Mouse (Mus musculus) ES-Bruce4 (cell line): ENCODE data around the gene Ythdf2. TPM values are rescaled to one million over a fixed set of nuclear protein-coding genes. Genes with fewer than 3 reads are reported as not detected.

Experiments
- H3K27ac ChIP-seq: 2 replicates; pipeline ENCODE4 v1.5.1; 2012; ENCODE audit warnings: low read length, inconsistent platforms; ENCODE audit not compliant: insufficient read depth
- H3K27me3 ChIP-seq: 2 replicates; pipeline ENCODE4 v1.6.1; 2012; ENCODE audit warnings: mild to moderate bottlenecking, low read length, inconsistent platforms; ENCODE audit not compliant: control insufficient read depth, poor library complexity, insufficient read depth, severe bottlenecking
- H3K36me3 ChIP-seq: 2 replicates; pipeline ENCODE4 v1.6.1; 2012; ENCODE audit warnings: inconsistent platforms, mild to moderate bottlenecking, low read length, moderate library complexity; ENCODE audit not compliant: control insufficient read depth, poor library complexity, insufficient read depth, severe bottlenecking
- H3K4me1 ChIP-seq: one replicate; pipeline ENCODE4 v1.8.1; 2011; ENCODE audit warnings: low read length; ENCODE audit not compliant: control insufficient read depth, insufficient read depth
- H3K4me3 ChIP-seq: 2 replicates; pipeline ENCODE4 v1.5.1; 2011; ENCODE audit warnings: low read depth, mild to moderate bottlenecking, low read length
- H3K9ac ChIP-seq: 2 replicates; pipeline ENCODE4 v1.6.1; 2012; ENCODE audit warnings: low read depth, mild to moderate bottlenecking, inconsistent platforms; ENCODE audit not compliant: poor library complexity, severe bottlenecking
- H3K9me3 ChIP-seq: replicated peaks from 2 replicates; pipeline ENCODE4 v1.6.1; 2012; ENCODE audit warnings: mild to moderate bottlenecking, low read length, inconsistent platforms; ENCODE audit not compliant: control insufficient read depth, poor library complexity, insufficient read depth, severe bottlenecking
- CTCF ChIP-seq: IDR thresholded peaks from one replicate; pipeline ENCODE4 v1.8.1; 2011; ENCODE audit warnings: low read depth, low read length
- EP300 ChIP-seq: IDR thresholded peaks from 2 replicates; pipeline ENCODE4 v1.6.1; 2011; ENCODE audit warnings: low read depth, low read length; ENCODE audit not compliant: insufficient read depth
- POLR2A ChIP-seq: IDR thresholded peaks from one replicate; pipeline ENCODE4 v1.8.1; 2011; ENCODE audit warnings: low read length; ENCODE audit not compliant: insufficient read depth
- polyA plus RNA-seq: library from polyadenylated mRNA; stranded (reverse); fragments of >200 nt; gene quantifications from 2 replicates; pipeline ENCODE4 v1.2.4, GENCODE M21; 2011; ENCODE audit warnings: low read depth; ENCODE audit not compliant: missing spikeins, insufficient read depth, insufficient read length

Ythdf2 gene
- polyA plus RNA-seq, 1 experiment = 88.7 TPM

- Histone ChIP-seq H3K9me3 (no peaks in the 10 kb centered on the region), H3K4me1 (no peaks in the 10 kb centered on the region)
Measured at GRCm38 (mm10) chr4:132216602-132217001, 4.5 kb upstream of the Ythdf2 start.

DNA sequence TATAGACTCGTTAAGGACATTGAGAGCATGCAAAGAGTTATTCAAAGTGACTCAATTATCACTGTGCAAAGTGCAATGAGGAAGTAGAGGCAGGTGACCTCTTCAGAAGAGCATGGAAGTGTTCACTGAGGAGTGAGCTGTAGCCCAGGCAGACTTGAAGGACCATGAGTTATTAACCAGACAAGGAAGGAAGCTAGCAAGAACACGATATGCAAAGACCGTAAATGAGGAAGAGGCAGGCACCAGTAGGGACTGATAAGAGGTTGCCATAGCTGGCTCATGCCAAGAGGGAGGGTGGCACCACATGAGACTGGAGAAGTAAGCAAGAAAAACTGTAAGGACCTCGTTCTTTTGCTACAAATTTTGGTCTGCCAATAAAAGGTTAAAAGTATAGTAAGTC is 2.7 kb upstream of the Ythdf2 start:
- Histone ChIP-seq H3K27ac (no peak overlapping the region), H3K9me3 (no peaks in the 10 kb centered on the region), H3K4me1 (peaks cover 3% of the 10 kb centered on the region), H3K27me3 (no peaks in the 10 kb centered on the region), H3K9ac (no peak overlapping the region), H3K4me3 (no peak overlapping the region), H3K36me3 (peaks cover 7% of the 10 kb centered on the region)
- TF ChIP-seq EP300 (no peak), POLR2A (no peak), CTCF (no peak)

More at GRCm38 (mm10) chr4:132216602-132217001, 4.5 kb upstream of the Ythdf2 start:
- no peak overlapping the region for H3K9ac ChIP-seq
- H3K27me3 ChIP-seq = no peaks in the 10 kb centered on the region
- no peak overlapping the region for H3K27ac ChIP-seq
- no peak overlapping the region for H3K4me3 ChIP-seq
- no peak for TF ChIP-seq POLR2A
- TF ChIP-seq EP300 = no peak
- no peak for TF ChIP-seq CTCF
- no peaks in the 10 kb centered on the region for H3K36me3 ChIP-seq

GRCm38 (mm10) chr4:132211091-132211942 is 786 bp downstream of the Ythdf2 start:
- Histone ChIP-seq H3K9me3 (no peaks in the 10 kb centered on the region), H3K27ac (peak overlapping the region; percentile 60), H3K9ac (peak overlapping the region; percentile 99), H3K4me3 (peak overlapping the region; percentile 92), H3K4me1 (peaks cover 3% of the 10 kb centered on the region), H3K27me3 (no peaks in the 10 kb centered on the region), H3K36me3 (peaks cover 34% of the 10 kb centered on the region)
- TF ChIP-seq CTCF (no peak), POLR2A (no peak), EP300 (no peak)

DNA sequence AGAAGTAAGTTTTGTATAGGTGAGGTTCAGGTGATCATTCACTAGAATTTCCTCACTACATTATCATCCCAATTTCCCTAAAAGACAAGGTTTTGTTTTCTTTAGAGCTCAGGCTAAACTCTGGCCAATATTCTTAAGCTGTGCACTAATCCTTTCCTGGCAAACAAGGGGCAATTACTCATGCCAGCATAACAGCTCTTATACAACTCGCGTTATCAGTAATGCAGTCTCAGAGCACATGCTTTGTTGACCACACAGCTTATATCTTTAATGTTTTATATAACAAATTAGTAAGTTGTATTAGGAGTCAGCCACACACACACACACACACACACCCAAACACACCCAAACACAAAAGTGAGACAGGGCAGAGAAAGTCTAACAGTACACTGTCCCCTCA is 1.8 kb downstream of the Ythdf2 start:
- Histone ChIP-seq H3K9ac (peak overlapping the region; percentile 99), H3K9me3 (no peaks in the 10 kb centered on the region), H3K4me1 (peaks cover 3% of the 10 kb centered on the region), H3K27me3 (no peaks in the 10 kb centered on the region), H3K4me3 (peak overlapping the region; percentile 92), H3K27ac (peak overlapping the region; percentile 60; the same call in 1 of the 2 replicates), H3K36me3 (peaks cover 44% of the 10 kb centered on the region)
- TF ChIP-seq POLR2A (no peak), EP300 (no peak), CTCF (no peak)

GRCm38 (mm10) chr4:132209299-132209698 is 2.8 kb downstream of the Ythdf2 start:
- H3K36me3 ChIP-seq = peaks cover 50% of the 10 kb centered on the region
- TF ChIP-seq CTCF (no peak), EP300 (no peak), POLR2A (no peak)

DNA sequence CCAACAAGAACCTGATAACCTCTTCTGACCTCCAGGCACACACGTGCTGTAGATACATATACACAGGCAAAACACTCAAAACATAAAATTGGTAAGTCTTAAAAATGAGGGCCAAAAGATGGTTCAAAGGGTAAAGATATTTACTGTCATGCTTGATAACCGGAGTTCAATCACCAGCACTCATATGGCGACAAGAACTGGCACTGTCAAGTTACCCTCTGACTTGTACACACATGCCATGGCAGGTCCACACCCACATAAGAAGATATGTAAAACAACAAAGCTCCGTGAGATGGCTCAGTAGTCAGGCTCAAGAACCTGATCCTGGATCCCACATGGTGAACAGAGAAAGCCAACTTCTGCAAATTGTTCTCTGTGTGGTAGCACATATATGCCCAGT is 4.8 kb downstream of the Ythdf2 start:
- no peak overlapping the region for H3K4me3 ChIP-seq
- H3K4me1 ChIP-seq = peaks cover 3% of the 10 kb centered on the region
- TF ChIP-seq EP300 (no peak), CTCF (no peak), POLR2A (no peak)
- H3K27ac ChIP-seq = no peak overlapping the region
- peaks cover 69% of the 10 kb centered on the region for H3K36me3 ChIP-seq
- no peak overlapping the region for H3K9ac ChIP-seq
- no peaks in the 10 kb centered on the region for H3K9me3 ChIP-seq
- H3K27me3 ChIP-seq = no peaks in the 10 kb centered on the region

More at GRCm38 (mm10) chr4:132209299-132209698, 2.8 kb downstream of the Ythdf2 start:
- Histone ChIP-seq H3K4me3 (no peak overlapping the region), H3K9ac (peak overlapping the region; percentile 48; the same call in 1 of the 2 replicates), H3K27ac (peak overlapping the region; percentile 25; the same call in 1 of the 2 replicates), H3K27me3 (no peaks in the 10 kb centered on the region), H3K4me1 (peaks cover 3% of the 10 kb centered on the region), H3K9me3 (no peaks in the 10 kb centered on the region)
